Mouse (Mus musculus): Measurements from ENCODE around the gene Tcp10c.
"Not testable (repeated sequence)": the region's sequence is repeated elsewhere in the genome, so short reads cannot be mapped to it uniquely, and the experiment has no call there.

The Tcp10c gene

DNA sequence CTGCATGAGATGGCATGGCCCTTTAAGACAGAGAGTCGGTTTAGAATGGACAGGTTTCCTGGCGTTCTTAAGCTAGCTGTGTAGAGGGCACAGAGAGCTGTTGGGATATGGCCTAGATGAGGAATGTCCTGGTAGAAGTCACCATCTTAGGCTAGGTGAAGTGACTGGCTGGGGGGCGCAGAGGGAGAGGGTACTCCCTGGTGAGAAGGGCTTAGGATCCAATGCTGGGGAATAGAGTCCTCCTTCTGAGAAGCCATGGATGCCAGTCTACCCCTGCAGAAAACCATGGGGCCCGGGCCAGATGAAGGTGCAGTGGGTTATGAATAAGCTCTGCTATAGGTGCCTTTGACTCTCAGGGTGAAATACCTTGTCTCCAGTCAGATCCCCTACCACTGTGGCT is at the start of gene Tcp10c:
Gene Tcp10c (plus strand): TSS at position 52 of the 400 bp plus-strand sequence.
- DNase-seq, result not testable (repeated sequence)

DNA sequence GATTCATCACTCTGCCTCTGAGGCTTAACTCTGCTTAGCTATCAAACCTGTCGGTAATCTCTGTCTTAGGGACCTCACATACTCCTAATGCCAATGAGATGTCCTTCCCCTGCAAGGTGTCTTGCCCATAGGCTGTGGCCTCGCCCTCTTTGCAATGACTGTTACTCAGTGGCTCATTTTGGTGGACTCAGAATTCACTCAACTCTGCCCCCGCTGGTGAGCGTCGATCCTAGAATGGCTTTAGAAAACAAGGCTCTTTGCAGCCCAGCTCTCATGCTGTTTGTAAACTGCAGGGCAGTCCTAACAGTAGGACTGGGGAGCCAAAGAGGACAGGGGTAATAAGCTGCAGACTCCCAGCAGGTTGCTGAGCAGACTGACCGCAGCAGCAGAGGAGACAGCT is 46.5 kb upstream of the Tcp10c start:
- DNase-seq, result not testable (repeated sequence)

DNA sequence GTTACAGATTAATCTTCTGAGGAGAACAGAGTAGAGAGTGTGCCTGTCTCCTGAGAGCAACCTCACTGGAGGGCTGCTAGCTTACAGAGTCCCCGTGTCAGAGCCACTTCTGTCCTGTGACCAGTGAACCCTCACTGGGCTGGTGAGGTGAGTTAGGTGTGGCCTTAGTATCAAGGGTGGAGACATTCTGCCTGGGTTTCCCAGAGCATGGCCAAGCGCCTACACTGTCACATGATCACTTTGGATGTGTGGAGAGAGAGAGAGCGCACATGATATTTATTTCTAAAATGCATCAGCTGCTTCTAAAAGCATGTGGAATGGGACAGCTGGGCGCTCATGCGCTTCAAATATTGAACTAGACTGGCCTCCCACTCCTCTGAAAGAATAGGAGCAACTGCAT is 46.0 kb upstream of the Tcp10c start:
- not testable (repeated sequence) for DNase-seq

DNA sequence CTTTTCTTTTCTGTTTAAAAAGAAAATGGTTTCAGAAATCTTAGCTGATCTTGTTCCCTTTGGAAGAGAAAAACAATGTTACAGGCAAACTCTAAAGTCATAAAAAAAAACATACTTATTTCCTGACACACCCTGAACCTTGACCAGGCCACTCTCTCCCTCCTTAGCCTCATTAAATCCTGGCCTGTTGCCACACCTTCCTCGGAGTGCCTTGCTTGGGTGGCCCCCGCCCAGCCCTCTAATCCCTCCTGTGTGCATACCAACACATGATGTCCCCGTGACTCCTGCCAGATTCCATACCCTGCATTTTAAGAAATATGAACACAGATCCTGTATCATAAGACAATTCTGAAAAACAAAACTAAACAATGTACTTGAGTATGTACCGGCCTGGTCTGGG is 45.6 kb upstream of the Tcp10c start:
- DNase-seq, result not testable (repeated sequence)

DNA sequence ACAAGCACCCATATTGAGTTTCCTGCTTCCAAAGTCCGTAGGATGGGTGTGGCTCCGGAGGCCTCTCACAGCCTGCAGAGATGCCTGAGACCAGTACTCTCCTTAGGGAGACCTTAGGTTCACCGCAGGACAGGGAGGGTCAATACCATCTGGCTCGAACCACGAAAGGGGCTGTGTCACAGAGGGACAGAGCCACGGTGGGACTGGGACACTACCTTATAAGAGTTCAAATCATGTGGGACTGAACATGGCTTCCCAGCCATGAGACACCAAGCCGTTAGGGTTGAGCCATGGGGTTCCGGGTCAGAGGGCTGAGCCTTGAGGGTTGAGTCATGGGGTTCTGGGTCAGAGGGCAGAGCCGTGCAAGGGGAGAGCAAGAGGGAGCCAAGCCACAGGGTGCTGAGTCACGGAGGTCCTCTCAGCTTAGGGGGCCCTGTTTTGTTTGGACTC is 45.2 kb upstream of the Tcp10c start:
- not testable (repeated sequence) for DNase-seq

DNA sequence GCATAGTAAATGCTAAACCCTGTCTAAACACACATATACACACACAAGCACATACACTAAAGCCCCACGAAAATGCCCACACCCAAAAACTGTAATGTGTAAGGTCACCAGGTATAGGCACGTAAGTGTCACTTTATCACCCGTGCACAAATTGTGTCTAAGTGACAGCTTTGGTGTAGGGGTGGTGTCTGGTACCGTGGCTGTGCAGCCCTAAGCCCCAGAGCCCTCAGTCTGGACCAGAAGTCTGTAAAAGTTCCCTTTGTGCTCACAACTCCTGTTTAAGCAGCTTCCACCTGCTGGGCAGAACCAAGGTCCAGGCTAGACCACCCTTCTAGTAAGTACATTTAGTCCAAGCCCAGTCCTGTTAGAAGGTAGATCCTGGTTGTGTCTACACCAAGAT is 24.4 kb upstream of the Tcp10c start:
- DNase-seq, result not testable (repeated sequence)

DNA sequence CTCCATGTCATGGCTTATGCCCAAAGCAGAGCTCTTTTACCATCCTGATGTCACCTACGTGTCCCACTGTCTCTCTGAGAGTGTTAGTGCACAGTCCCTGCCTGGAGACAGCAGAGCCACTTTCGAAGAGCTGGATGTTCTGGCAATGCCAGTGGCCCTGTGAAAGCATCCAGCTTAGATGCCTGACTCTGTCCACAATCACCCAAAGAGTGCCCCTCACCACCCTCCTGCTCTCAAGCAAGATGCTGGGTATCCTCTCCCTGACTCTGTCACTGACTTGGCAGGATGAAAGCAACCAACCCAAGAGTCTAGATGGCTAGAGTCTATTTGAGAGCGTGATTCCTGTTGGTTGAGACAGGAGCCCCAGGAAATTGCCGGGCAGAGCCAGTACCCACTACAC is 23.2 kb upstream of the Tcp10c start:
- DNase-seq, result not testable (repeated sequence)

DNA sequence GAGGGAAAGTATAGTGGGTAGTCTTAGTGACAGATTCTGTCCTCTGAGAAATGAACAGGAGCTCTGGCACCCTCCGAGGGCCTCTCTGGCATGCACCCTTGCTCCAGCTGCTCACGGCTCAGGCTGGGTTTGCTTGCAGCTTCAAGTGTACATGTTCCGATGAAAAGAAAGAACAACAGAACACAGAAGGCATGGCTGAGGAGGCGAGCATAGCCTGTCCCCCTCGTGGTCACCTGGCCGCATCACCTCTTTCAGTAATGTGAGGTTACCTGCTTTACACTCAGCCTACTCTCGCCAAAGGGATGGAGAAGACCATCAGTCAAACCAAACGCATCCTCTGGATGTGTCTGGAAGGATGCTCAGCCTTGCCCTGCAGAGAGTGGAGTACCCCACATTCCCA is 21.9 kb upstream of the Tcp10c start:
- not testable (repeated sequence) for DNase-seq

DNA sequence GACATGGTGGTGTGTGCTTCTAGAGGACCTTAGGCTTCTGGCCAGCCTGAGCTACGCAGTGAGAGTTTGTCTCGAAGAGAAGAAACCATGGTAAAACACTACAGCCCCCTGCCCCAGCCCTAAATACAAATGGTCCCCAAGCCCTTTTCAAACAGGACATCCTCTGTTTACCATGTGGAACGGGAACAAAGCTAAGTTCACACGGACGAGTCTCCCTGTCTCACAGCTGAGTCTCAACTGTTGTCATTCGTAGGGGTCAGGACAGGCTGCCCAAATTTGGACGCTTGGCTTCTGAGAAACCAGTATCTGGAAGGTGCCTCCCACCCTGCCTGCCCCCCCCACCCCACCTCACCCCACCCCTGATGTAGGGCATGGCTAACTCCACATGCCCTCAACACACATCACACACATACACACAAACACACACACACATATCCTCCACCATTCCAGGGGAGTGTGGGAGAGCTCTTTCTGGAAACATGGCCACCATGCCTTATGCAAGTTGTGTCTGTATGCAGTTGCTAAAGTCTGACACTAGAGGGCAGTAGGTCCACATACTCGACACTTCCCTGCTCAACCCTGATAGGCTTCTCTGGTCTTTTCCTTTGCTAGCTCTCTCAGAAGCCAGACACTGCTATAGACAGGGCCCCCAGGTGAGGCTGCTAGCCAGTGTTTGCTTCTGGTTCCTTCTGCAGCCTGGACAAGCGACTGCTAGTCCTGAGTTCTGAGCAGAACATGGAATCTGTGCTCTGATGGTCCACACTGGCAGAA is 17.2 kb upstream of the Tcp10c start:
- peak; percentile 19 for DNase-seq

DNA sequence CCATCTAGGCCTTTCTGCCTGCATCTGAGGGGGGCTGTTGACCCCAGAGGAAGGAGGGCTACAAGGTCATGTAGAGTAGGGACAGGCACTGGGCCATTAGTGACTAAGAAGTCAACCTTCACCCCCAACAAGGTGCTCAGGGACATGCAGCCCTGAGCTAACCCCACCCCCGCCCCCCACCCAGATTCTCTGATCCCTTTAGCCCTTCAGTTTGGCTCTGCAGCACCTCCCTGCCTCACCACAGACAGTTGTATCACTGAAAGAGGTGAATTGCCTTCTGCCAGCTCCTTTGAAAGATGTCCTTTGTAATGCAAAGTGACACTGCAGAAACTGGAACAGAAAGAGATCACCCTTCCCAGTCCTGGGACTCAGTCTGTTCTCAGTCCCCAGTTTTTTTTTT is 16.4 kb upstream of the Tcp10c start:
- not testable (repeated sequence) for DNase-seq

DNA sequence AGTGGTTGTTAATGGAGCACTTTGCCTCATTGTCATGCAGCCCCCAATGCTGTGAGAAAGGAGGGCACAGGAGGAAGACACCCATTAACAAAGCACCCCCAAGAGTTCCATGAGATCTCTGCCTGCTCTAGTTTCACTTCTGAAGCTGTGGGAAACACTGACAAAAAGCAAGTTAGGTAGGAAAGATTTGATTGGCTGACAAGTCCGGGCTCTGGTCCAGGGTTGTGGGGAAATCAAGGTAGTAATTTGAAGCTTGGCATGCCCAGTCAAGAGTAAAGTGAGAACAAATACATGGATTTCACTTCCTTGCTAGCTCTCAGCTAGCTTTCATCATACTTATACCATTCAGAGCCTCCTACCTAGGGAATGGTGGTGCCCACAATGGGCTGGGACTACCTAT is 14.3 kb upstream of the Tcp10c start:
- DNase-seq, result not testable (repeated sequence)

DNA sequence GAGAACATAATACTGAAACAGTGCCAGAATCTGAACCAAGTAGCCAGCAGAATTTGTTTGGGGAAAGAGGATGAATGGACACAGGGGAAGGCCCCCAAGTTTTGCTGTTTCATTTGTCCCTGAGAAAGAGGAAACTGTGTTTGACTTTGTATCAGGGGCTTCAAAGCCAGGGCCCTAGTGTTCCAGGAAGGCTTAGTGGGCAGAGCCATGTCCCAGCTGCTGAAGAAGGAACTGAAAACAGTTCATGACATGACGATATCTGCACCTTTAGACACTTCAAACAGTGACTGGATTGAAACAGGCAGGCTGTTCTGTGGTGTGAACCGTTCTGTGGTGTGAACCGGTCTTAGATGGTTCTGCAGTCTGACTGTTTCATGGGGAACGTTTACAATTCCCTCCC is 8.4 kb upstream of the Tcp10c start:
- not testable (repeated sequence) for DNase-seq

DNA sequence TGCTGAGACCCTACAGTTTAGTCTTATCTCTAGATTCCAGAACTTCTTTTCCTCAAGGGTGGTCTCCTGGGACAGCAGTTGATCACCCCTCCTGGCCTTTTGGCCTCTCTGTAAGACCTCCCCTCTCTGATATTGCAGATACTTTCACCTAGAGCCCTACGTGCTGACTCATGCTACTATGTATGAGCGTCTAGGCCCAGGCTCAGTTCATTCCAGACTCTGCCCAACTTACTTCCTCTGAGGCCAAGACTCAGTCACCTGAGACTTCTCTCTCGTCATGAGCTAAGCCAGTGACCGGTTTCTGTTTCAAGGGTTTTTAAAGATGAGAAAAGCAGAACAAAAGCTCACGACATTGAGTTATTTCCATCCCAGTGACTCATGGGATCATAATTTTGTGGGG is 4.8 kb upstream of the Tcp10c start:
- not testable (repeated sequence) for DNase-seq

DNA sequence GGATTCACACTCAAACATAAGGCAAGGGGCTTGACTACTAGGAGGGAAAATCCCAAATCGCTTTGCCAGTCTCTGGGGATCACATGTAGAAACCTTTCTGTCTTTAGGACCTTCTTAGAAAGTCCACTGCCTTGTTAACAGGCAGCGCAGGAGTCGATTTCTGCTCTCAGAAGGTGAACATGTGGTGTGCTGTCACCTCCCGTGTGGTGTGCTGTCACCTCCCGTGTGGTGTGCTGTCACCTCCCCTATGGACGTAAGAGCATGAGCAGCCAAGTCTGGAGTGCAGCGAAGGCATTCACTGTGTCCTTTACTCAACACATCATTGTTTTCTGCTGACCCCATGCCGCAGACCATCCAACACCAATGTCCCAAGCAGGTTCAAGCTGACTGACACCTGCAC is 1.1 kb upstream of the Tcp10c start:
- not testable (repeated sequence) for DNase-seq

DNA sequence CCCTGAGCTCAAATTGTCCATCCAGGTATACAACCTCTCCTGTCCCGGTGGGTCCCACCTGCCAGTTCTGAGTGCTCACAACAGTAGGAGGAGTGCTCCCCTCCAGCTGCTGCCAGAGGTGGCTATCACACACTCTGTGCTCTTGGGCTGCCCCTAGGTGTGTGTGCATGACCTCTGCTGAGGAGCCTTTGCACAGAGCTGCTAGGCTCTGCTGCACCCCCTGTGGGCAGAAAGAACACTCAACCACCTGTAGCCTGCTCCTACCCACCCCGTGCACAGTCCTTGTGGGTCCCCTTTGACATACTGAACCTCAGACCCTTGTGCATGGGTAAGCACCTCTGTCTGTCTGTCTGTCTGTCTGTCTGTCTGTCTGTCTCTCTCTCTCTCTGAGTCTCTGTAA is 8.1 kb downstream of the Tcp10c start:
- not testable (repeated sequence) for DNase-seq

DNA sequence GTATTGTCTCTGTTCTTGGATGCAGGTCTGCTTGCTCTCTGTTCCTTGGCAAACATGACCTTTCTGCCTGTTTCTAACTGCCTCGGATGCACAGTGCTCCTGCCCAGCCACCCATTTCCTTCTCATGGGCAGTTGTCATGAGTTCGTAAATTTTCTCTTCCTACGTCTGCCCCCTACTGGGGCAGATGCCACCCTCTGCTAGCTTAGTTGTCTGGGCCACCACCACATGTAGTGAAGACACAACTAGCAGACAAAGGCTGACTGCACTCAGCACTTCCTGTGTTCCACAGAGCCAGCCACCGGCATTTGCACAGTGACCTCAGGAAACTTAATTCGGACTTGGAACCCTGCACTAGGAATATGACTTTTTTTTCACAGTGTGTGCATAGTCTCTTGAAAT is 9.4 kb downstream of the Tcp10c start:
- DNase-seq, result not testable (repeated sequence)

DNA sequence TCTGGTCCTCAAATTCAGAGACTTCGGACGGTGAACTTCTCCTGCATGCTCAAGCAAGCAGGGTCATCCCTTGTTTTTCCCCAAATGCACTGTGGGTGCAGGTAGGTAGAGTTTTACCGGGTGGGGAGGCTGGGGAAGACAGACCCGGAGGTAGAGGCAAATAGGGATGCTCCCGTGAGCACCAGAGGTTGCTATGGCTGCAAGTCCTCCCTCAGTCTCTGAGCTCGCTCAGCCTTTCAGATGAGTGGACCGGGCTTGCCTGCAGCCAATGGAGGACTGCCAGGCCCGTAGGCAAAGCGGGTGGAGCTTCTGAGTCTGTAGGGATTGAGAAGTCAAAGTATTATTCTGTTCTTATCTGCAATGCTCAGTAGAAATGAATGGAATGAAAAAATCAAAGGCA is 9.8 kb downstream of the Tcp10c start:
- DNase-seq, result not testable (repeated sequence)

DNA sequence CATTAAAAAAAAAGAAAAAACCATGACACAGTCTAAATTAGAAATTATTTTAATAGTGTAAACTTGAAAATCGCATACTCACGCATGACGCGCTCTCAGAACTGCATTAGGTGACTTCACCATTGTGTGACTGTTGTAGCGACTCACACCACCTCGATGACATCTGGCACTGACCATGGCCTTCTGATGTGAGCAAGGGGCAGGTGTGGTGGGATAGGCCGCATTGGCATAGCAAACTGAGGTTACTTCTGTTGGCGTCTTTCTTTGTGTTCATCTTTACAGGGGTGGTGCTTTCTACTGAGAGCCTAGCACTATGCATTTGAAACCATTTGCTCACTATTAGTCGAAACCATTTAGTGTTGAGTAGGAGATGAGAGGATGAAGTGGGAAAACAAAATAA is 12.8 kb downstream of the Tcp10c start:
- not testable (repeated sequence) for DNase-seq

DNA sequence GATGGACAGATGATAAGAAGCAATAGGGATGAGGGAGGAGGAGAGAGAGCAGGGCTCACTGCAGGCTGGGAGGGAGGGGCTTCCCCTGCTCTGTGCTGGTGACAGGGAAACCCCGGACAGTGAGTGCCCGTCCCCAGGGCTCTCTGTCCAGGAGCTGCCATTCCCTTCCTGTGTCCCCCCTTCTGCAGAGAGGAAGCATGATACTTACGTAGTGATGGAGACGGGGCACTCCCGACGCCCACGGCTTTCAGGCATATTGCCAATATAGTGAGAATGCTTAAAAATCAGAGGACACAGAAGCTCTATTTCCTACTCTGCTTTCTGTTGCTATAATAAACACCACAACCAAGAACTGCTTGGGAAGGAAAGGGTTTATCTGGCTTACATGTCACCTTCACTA is 14.3 kb downstream of the Tcp10c start:
- DNase-seq, result not testable (repeated sequence)

DNA sequence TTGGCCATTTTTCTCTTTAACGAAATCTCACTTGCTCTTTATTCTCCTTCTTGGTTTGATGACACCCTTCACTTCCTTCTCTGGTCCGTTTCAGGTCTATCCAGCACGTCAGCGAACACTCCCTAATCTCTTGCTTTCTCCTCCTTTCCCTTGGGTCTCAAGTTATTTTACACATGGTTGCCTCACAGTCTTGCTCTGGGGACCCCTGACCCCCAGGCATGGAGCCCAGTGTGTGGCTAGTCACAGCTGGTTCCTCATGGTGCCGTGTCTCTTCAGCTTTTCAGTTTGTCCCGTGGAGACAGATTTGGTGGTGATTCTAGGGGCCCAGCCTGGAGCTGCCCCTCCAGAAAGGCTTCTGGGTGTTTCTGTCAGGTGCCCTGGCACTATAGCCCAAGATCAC is 16.4 kb downstream of the Tcp10c start:
- DNase-seq, result not testable (repeated sequence)

DNA sequence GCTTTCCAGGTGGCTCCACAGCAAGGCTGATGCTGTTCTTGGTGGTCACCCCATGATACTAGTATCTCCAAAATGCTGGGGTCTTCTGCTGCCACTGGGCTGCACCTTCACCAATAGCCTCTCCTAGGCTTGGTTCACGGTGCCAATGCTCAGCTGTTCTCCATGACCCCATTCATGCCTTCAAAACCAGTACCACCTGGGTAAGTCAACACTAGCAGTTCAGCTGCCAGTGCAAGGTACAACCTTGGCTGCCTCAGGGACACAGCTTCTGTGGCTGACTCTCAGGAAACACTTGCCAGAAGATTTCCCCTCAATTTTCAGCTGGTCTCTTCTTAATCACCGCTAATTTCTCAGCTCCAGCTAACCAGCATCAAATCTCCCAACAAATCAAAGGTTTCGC is 24.0 kb downstream of the Tcp10c start:
- not testable (repeated sequence) for DNase-seq

DNA sequence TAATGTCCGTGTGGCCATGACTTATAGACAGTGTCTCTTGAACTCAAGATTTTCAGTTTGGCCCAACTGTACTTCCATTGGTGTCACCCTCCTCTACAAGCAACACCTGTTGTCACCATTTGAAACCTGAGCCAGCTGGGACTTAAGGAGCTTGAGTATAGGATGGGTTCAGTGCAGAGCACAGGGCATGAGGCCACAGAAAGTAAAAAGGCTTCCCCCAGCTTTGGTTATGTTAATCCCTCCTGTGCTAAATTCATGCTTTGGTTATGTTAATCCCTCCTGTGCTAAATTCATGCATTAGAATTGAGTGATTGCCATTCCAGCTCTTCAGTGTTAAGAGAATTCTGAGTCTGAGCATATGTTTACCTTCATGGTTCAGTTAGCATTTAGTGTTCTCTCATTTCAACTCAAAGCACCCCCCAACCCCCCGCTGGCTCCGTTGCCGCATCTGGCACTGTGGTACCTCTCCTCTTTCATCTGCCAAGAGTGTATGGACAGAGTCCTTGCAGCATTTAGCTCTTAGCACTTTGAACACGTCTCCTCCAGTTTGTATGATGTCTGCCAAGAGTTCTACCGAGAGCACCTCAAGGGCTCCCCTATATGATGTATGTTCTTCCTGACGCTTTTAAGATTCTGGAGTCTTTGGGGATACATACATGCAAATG is 25.7 kb downstream of the Tcp10c start:
- not testable (repeated sequence) for DNase-seq

DNA sequence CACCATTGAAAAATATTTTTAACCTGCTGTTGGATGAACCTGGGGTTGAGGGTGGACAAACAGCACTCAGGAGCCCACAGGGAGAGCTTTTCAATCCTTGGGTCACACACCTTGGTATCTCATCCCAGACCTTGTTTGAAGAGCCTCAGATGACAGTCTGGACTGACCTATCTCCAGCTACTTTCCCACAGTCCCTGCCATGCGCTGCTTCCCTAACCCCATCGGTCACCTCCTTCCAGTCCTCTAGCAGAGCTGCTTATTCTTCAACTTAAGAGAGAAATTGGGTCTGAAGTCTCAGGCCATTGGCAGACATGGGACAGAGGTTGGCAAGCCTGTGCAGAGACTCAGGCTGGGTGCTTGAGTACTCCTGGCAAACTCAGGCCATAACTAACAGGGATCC is 26.9 kb downstream of the Tcp10c start:
- DNase-seq, result not testable (repeated sequence)

DNA sequence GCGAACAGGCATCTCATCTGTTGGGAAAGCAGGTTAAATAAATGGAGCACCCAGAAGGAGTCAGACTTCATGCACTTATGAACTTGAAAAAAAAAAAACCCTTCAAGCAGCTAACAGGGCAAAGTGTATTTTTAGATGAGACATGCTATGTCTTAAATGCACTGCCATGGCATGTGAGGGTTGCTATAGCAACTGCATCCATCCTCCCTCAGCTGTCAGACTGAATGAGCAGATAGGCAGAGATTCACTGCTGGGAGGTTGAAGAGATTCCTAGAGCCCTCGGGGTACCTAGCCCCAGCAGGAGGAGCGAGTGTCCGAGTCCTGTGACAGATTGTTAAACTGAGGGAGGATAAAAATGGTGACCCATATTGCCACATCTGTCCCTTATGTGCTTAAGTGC is 36.6 kb downstream of the Tcp10c start:
- DNase-seq, result not testable (repeated sequence)

All from cerebellum, adult 11 months (tissue).